Mouse (Mus musculus): ENCODE data around the gene Arhgap23.
A peak's percentile ranks its signal among the peaks of the same experiment; 100 is the strongest.

Gene Arhgap23

GRCm38 (mm10) chr11:97435808-97436491 lies 20.6 kb downstream of the Arhgap23 start:
- DNase-seq (ENCODE audit: low spot score in 2 of 2) = no peak

GRCm38 (mm10) chr11:97437745-97438144 lies 22.4 kb downstream of the Arhgap23 start:
- peak in 1 of 2 experiments; percentile 53 for DNase-seq (ENCODE audit: low spot score in 2 of 2)

- DNase-seq (ENCODE audit: low spot score in 2 of 2) = no peak
Observed at GRCm38 (mm10) chr11:97438868-97439267, 23.5 kb downstream of the Arhgap23 start.

GRCm38 (mm10) chr11:97439935-97440334 lies 24.6 kb downstream of the Arhgap23 start:
- DNase-seq (ENCODE audit: low spot score in 2 of 2) = no peak

GRCm38 (mm10) chr11:97440441-97440881 lies 25.1 kb downstream of the Arhgap23 start:
- no peak for DNase-seq (ENCODE audit: low spot score in 2 of 2)

GRCm38 (mm10) chr11:97441036-97441657 lies 25.8 kb downstream of the Arhgap23 start:
- no peak for DNase-seq (ENCODE audit: low spot score in 2 of 2)

- DNase-seq (ENCODE audit: low spot score in 2 of 2) = no peak
Observed at GRCm38 (mm10) chr11:97441658-97442125, 26.4 kb downstream of the Arhgap23 start.

- no peak for DNase-seq (ENCODE audit: low spot score in 2 of 2)
Observed at GRCm38 (mm10) chr11:97442891-97443675, 27.8 kb downstream of the Arhgap23 start.

DNA sequence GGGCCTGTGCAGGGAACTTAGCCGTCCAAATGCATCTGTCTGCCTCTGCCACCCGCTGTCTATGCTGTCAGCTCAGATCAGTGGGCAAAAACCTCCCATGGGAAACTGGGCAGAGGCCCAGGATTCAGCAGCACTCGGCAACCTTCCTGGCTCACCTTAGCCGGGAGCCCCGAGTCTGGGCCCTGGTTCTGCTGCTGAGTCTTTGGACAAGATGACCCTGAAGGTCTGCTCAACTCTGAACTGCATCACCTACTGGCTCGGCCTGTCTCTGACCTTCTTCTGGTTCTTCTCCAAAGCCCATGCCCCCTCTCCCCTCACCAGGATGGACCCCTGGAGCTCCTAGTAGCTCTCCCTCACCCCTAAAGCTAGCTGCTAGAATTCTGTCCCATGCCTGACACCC lies 30.3 kb downstream of the Arhgap23 start:
- no peak for DNase-seq (ENCODE audit: low spot score in 2 of 2)

DNA sequence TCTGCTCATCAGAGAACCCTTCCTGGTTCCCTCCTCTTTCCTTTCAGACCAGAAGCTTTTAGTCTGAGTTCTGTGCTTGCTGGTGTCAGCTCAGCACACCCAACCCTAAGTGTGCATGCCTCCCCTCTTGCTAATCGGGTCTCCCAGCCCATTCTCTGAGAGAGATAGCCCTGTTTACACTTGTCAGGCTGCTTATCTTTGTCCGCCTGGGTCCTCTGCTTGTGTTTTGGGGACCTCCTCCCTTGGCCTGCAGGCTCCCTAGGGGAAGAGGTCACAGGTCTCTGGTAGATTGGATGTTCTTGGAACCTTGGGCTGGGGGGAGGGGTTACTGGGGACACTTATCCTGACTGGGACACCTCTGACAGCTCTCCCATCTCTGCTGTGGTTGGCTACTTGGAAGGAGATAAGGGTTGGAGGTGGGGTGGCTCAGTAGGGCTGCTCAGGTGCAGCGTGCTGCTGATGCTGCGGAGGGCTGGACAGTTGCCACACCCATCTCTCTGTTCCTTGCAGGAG lies 30.7 kb downstream of the Arhgap23 start:
- DNase-seq (ENCODE audit: low spot score in 2 of 2) = no peak

DNA sequence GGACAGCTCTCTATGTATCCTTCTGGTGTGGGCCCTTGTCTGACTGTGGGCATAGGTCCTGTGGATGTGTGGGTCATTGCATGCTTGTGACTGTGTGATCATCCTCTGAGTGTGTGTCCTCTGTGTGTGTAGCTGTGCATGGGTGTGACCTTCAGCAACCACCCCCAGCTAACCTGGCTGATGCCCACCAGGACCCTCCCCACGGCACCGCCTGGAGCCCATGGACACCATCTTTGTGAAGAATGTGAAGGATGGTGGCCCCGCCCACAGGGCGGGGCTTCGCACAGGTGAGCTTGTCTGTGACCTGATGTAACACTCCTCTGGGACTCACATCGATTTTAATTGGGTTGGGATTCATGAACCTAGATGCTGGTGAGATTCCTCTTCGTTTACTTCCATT lies 32.6 kb downstream of the Arhgap23 start:
- no peak for DNase-seq (ENCODE audit: low spot score in 2 of 2)

DNA sequence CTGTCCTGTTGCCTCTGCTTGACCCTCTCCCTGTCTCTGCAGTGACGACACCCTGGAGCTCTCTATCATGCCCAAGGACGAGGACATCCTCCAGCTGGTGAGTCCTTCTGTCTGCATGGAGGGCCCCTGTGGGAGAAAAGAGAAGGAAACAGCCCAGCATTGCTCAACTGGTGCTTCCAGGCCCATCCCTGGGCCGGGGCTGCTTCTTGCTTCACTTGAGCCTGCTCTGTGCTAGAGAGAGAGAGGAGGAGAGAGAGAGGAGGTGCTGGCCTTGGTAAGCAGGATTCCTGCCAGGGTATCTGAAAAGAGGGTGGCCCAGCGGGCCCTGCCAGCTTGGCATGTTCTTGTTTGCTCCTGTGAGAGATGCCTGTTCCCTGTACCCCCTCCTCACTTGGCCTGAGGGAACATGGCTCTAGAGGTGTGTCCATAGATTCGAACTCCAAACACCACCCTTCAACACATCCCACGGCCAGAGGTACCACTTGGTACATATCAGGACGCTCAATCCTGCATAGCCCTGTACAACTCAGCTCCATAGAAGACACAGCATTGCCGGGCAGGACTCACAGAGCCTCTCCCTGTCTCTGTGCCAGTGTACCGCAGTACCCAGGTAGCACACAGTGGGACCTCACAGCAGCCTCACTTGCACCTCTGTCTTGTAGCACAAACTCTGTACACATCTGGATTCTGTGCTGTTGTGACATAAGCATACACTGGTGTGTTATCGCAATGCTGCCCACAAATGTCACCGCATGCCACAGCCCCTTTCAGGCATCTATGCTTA lies 33.5 kb downstream of the Arhgap23 start:
- no peak for DNase-seq (ENCODE audit: low spot score in 2 of 2)

DNA sequence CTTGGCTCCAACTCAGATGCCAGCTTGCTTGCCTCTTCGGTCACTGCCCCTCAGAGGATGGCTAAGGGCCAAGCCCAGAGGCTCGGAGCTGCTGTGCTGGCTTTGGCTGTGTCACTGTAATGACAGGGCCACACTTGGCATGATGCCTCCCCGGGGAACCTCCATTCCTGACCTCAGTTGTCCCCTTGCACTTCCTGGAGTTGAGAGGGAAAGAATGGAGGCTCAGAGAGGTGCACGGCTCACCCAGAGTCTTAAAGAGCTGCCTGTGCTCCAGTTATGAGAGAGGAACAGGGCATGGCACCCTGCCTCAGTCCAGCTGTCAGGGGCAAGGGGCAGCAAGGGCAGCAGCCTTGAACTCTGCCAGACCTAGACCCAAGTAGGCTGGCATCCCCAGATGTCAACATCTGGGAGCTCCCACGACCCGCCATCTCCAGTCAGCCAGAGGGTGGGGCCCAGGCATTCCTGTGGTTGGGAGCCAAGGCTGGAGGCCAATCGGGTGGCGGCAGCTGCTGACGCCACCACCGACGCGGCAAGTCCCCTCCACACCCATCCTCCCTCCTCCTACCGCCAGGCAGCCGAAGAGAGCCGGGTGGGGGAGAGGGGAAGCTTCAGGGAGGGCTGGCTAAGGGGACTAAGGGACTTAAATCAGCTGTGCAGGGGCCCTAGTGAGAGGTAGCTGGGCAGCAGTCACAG lies 34.4 kb downstream of the Arhgap23 start:
- peak; percentile 55 to 77 for DNase-seq (ENCODE audit: low spot score in 2 of 2)

DNA sequence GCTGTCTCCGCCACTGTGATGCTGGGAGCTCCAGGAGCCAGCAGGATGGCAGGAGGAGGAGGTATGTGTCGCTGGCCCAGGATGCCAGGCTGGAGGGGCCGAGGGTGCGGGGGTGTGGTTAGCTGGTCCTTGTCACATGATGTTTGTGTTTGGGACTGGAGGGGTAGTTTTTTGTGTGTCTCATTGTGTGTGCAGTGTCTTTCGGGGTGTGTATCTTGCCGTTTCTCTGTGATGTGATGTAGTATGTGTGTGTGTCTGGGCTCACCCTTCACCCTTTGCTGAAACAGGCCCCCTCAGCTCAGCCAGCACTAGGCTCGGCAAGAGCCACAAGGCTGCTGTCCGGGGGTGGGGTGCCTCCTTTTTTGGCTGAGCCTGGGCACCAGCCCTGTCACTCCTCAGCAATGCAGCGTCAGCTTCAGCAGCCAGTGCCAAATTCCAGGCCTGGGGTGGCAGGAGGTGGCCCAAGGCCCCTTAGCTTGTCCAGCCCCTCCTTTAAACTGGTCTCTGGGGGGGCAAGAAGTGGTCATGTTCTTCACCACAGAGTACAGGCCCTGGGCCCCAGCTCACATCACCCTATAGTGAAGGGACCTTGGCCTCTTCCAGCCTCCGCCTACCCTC lies 35.1 kb downstream of the Arhgap23 start:
- peak; percentile 43 to 50 for DNase-seq (ENCODE audit: low spot score in 2 of 2)

DNA sequence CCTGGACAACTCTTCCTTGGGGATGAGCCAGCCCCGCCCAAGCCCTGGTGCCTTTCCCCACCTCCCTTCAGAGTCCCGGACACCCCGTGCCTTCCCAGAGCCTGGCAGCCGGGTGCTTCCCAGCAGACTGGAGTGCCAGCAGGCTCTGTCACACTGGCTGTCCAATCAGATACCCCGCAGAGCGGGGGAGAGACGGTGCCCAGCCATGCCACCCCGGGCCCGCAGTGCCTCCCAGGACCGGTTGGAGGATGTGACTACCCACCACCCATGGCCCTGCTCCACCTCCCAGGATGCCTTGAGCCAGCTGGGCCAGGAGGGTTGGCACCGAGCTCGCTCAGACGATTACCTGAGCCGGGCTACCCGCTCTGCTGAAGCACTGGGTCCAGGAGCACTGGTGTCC lies 36.3 kb downstream of the Arhgap23 start:
- DNase-seq (ENCODE audit: low spot score in 2 of 2) = no peak

GRCm38 (mm10) chr11:97457120-97457519 lies 41.8 kb downstream of the Arhgap23 start:
- DNase-seq (ENCODE audit: low spot score in 2 of 2) = no peak

- DNase-seq (ENCODE audit: low spot score in 2 of 2) = no peak
Observed at GRCm38 (mm10) chr11:97461307-97461820, 46.0 kb downstream of the Arhgap23 start.

GRCm38 (mm10) chr11:97462538-97462937 lies 47.2 kb downstream of the Arhgap23 start:
- DNase-seq (ENCODE audit: low spot score in 2 of 2) = no peak

- no peak for DNase-seq (ENCODE audit: low spot score in 2 of 2)
Observed at GRCm38 (mm10) chr11:97463166-97463565, 47.8 kb downstream of the Arhgap23 start.

GRCm38 (mm10) chr11:97463991-97464390 lies 48.7 kb downstream of the Arhgap23 start:
- no peak for DNase-seq (ENCODE audit: low spot score in 2 of 2)
